Mouse (Mus musculus) hindbrain, embryonic 14.5 days (tissue): Measurements from ENCODE around the gene Gm4303. TPM values are rescaled to one million over a fixed set of nuclear protein-coding genes. Genes with fewer than 3 reads are reported as not detected.
"Not testable (repeated sequence)": the region's sequence is repeated elsewhere in the genome, so short reads cannot be mapped to it uniquely, and the experiment has no call there.

Source experiments
- ATAC-seq: fragments of 200-750 bp; cut with Nextera tagmentation; 2 replicates; pipeline ENCODE4 v1.8.0; 2017; ENCODE audit warnings: moderate number of reproducible peaks, mild to moderate bottlenecking, moderate TSS enrichment, moderate library complexity; ENCODE audit not compliant: low FRiP score
- DNase-seq: peaks from one replicate; pipeline ENCODE4 v3.0.0-alpha.2; 2015; ENCODE audit warnings: low spot score
- H3K27ac ChIP-seq: fragments of 300-500 bp; sonication (generic); 2 replicates; pipeline ENCODE4 v1.5.1; 2014; ENCODE audit warnings: mild to moderate bottlenecking, moderate library complexity
- H3K27me3 ChIP-seq: fragments of 300-500 bp; sonication (generic); 2 replicates; pipeline ENCODE4 v1.6.1; 2014; ENCODE audit warnings: mild to moderate bottlenecking, low read length, mixed read lengths; ENCODE audit not compliant: control insufficient read depth, insufficient read depth
- H3K36me3 ChIP-seq: fragments of 300-500 bp; sonication (generic); replicated peaks from 2 replicates; pipeline ENCODE4 v1.6.1; 2014; ENCODE audit not compliant: control insufficient read depth, insufficient read depth
- H3K4me1 ChIP-seq: fragments of 300-500 bp; sonication (generic); replicated peaks from 2 replicates; pipeline ENCODE4 v1.6.1; 2014; ENCODE audit warnings: antibody characterized with exemption, low read length, mixed read lengths; ENCODE audit not compliant: control insufficient read depth, insufficient read depth
- H3K4me2 ChIP-seq: fragments of 300-500 bp; sonication (generic); replicated peaks from 2 replicates; pipeline ENCODE4 v1.6.1; 2014; ENCODE audit warnings: mild to moderate bottlenecking, moderate library complexity
- H3K4me3 ChIP-seq: fragments of 300-500 bp; sonication (generic); replicated peaks from 2 replicates; pipeline ENCODE4 v1.5.1; 2014; ENCODE audit warnings: mild to moderate bottlenecking, low read length
- H3K9ac ChIP-seq: fragments of 300-500 bp; sonication (generic); 2 replicates; pipeline ENCODE4 v1.6.1; 2014
- H3K9me3 ChIP-seq: fragments of 300-500 bp; sonication (generic); 2 replicates; pipeline ENCODE4 v1.6.1; 2016; ENCODE audit warnings: low read length; ENCODE audit not compliant: control insufficient read depth
- WGBS: fragments of 180-500 bp; shearing (Covaris S2); extraction: QIAGEN DNeasy Blood & Tissue Kit; methylation state at CpG from one replicate; pipeline ENCODE4 v1.1.7; 2014; 5-methylcytosine and 5-hydroxymethylcytosine counted together
- polyA plus RNA-seq: library from polyadenylated mRNA; unstranded; fragments of >200 nt; fragmentation: Nextera tagmentation; extraction: Ambion mirVana; gene quantifications from 2 replicates; pipeline ENCODE4 v1.2.1, GENCODE M21; 2014

The Gm4303 gene
- polyA plus RNA-seq: not detected in 2 replicates

- not testable (repeated sequence) for H3K9me3 ChIP-seq, H3K36me3 ChIP-seq, H3K9ac ChIP-seq, DNase-seq, H3K4me1 ChIP-seq, H3K4me3 ChIP-seq, H3K27me3 ChIP-seq, H3K27ac ChIP-seq, ATAC-seq, H3K4me2 ChIP-seq
- WGBS: no CpG with 5 or more reads among the region's 3 CpGs
Observed at GRCm38 (mm10) chr10:100345672-100346071, at the start of gene Gm4303. TSS of gene Gm4303 (plus strand) at chr10:100345972.

DNA sequence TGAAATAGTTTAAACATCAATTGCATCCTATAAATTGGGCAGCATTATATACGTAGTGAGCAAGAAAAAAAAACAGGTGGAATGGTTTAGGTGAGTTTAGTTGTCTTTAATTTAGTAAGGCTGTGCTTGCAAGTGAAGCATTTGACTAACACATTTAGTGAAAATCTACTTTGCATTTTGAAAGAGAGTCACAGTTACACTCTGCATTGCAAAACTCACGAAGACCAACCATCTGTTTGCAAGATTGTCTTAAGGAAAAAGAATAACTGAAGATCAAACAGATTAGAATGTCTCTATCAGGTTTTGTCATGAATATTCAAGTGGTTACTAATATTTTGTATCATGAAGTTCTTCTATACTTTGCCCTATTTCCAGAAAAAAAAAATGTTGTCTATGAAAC, 49.7 kb upstream of the Gm4303 start:
- no peak for DNase-seq
- ATAC-seq: no peak
- Histone ChIP-seq H3K27me3 (no peaks in the 10 kb centered on the region), H3K9ac (no peak overlapping the region), H3K9me3 (no peaks in the 10 kb centered on the region), H3K36me3 (no peaks in the 10 kb centered on the region), H3K4me2 (no peak overlapping the region), H3K27ac (no peak overlapping the region), H3K4me1 (no peaks in the 10 kb centered on the region), H3K4me3 (no peak overlapping the region)
- WGBS: 90% methylated on average over 2 of the region's 2 CpGs

GRCm38 (mm10) chr10:100300106-100300505, 45.7 kb upstream of the Gm4303 start:
- ATAC-seq, H3K27ac ChIP-seq: not testable (repeated sequence)

DNA sequence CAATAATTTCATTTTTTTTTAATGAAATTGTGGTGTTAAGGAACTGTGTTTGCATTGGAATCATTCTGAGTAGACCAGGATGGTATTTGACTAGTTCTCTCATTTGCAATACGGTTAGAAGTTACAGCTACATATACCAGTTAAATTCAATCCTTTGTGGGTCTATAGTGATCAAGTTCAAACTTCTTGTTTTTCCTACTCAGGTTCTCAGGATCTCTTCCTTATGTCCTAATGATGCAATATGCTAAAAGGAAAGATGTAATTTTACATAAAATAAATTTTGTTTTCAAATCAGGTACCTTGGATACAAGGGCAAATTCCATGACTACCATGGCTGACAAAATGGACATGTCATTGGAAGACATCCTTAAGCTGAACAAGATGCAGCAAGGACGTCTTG, 10.4 kb upstream of the Gm4303 start, which contains the start of gene Gm4301:
TSS of gene Gm4301 (plus strand) at position 301 of the 400 bp plus-strand sequence.
- H3K36me3 ChIP-seq, H3K27ac ChIP-seq, H3K27me3 ChIP-seq, H3K4me3 ChIP-seq, H3K9ac ChIP-seq, DNase-seq, H3K4me1 ChIP-seq, H3K9me3 ChIP-seq, H3K4me2 ChIP-seq, ATAC-seq: not testable (repeated sequence)
- WGBS: no CpG with 5 or more reads among the region's 2 CpGs

More at GRCm38 (mm10) chr10:100300106-100300505, 45.7 kb upstream of the Gm4303 start:
- not testable (repeated sequence) for H3K4me3 ChIP-seq, H3K36me3 ChIP-seq, H3K9ac ChIP-seq, DNase-seq, H3K4me1 ChIP-seq, H3K4me2 ChIP-seq, H3K27me3 ChIP-seq, H3K9me3 ChIP-seq

GRCm38 (mm10) chr10:100340536-100340935, 5.2 kb upstream of the Gm4303 start, which contains the start of gene Gm4302:
TSS of gene Gm4302 (plus strand) at chr10:100340836.
- not testable (repeated sequence) for H3K9ac ChIP-seq, H3K27ac ChIP-seq, DNase-seq, H3K27me3 ChIP-seq, H3K4me1 ChIP-seq, ATAC-seq, H3K36me3 ChIP-seq, H3K4me2 ChIP-seq, H3K4me3 ChIP-seq, H3K9me3 ChIP-seq
- WGBS: no CpG with 5 or more reads among the region's 3 CpGs

DNA sequence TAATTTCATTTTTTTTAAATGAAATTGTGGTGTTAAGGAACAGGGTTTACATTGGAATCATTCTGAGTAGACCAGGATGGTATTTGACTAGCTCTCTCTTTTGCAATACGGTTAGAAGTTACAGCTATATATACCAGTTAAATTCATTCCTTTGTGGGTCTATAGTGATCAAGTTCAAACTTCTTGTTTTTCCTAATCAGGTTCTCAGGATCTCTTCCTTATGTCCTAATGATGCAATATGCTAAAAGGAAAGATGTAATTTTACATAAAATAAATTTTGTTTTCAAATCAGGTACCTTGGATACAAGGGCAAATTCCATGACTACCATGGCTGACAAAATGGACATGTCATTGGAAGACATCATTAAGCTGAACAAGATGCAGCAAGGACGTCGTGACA, 5.0 kb downstream of the Gm4303 start, which contains the start of gene Gm4305:
TSS of gene Gm4305 (plus strand) at position 301 of the 400 bp plus-strand sequence.
- H3K27ac ChIP-seq, H3K4me3 ChIP-seq, H3K36me3 ChIP-seq, H3K27me3 ChIP-seq, DNase-seq, H3K9ac ChIP-seq, H3K9me3 ChIP-seq, ATAC-seq, H3K4me1 ChIP-seq, H3K4me2 ChIP-seq: not testable (repeated sequence)
- WGBS: no CpG with 5 or more reads among the region's 3 CpGs

DNA sequence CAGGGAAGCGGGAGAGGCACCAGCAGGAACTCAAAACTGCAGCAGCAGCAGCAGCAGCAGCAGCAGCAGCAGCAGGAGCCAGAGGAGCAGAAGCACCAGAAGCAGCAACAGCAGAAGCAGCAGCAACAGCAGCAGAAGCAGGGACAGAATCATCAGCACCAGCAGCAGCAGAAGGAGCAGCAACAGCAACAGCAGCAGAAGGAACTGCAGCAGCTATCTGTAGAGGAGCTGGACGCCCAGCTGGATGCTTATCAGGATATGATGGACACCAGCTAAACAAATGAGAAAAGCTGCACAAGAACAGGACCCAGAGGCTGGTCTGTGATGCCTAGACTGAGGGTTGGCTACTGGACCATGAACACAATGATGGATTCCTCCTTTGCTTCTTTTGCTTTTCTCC, 11.1 kb downstream of the Gm4303 start:
- H3K4me3 ChIP-seq, H3K9me3 ChIP-seq, ATAC-seq, H3K27me3 ChIP-seq, H3K36me3 ChIP-seq, H3K4me1 ChIP-seq, H3K4me2 ChIP-seq, H3K27ac ChIP-seq, DNase-seq, H3K9ac ChIP-seq: not testable (repeated sequence)
- 96% methylated on average over 2 of the region's 2 CpGs for WGBS

- H3K27me3 ChIP-seq, H3K4me3 ChIP-seq, H3K4me1 ChIP-seq, H3K9ac ChIP-seq, ATAC-seq, H3K4me2 ChIP-seq, H3K27ac ChIP-seq, H3K9me3 ChIP-seq, H3K36me3 ChIP-seq, DNase-seq: not testable (repeated sequence)
- no CpG with 5 or more reads among the region's 3 CpGs for WGBS
Observed at GRCm38 (mm10) chr10:100361038-100361437, 15.3 kb downstream of the Gm4303 start, which contains the start of gene Gm4307. TSS of gene Gm4307 (plus strand) at chr10:100361338.

GRCm38 (mm10) chr10:100382460-100382859, 36.7 kb downstream of the Gm4303 start, which contains the start of gene Gm4312:
TSS of gene Gm4312 (minus strand) at chr10:100382560.
- H3K4me2 ChIP-seq, H3K27me3 ChIP-seq, H3K27ac ChIP-seq, H3K36me3 ChIP-seq, H3K9me3 ChIP-seq, DNase-seq, H3K4me1 ChIP-seq, H3K9ac ChIP-seq, H3K4me3 ChIP-seq, ATAC-seq: not testable (repeated sequence)
- WGBS: no CpG with 5 or more reads among the region's 2 CpGs
